Mouse (Mus musculus): ENCODE measurements around the gene Sirt7.

- TF ChIP-seq GATA1 (IDR thresholded peaks at IDR 0.05; ENCODE audit: borderline replicate concordance, low read length): no peak
- no peak for TF ChIP-seq FLI1 (IDR thresholded peaks at IDR 0.05; ENCODE audit: low read length)
These were observed 16.2 kb upstream of the Sirt7 start for GRCm38 (mm10) chr11:120641255-120641654.

Data from megakaryocyte, embryonic 14.5 days (primary cell).